Mouse (Mus musculus): Measurements from ENCODE around the gene Naip2.

DNA sequence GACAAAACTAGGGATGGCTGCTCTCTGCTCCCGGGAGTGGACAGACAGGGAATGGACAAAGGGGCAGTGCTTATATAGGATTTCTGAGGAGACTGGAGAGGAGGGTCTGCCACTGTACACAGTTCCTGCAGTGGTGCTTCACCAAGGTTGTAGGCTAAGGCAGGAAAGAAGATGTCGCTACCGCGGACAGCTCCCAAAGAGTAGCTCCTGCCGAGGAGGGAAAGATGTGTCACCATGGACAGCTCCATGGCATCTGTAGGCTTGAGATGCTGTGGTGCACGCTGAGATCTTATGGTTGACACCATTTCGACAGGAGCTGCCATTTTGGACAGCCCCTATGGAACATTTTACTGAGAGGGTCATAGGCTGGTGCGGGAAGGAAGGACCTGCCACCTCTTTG is 8.6 kb upstream of the Naip2 start:
- no peak for TF ChIP-seq CTCF (IDR thresholded peaks at IDR 0.05; ENCODE audit: borderline replicate concordance, insufficient read depth, low read length)
- TF ChIP-seq POLR2A (IDR thresholded peaks at IDR 0.05; ENCODE audit: low read depth, low read length): no peak

All from embryonic fibroblast, embryonic 13.5 days (primary cell).